Mouse (Mus musculus) kidney, adult 11 months (tissue): ENCODE results near the gene Inpp5e.
"Not testable (repeated sequence)": the region's sequence is repeated elsewhere in the genome, so short reads cannot be mapped to it uniquely, and the experiment has no call there.

Source experiments
- DNase-seq: peaks from one replicate; pipeline ENCODE4 v3.0.0; 2022

The Inpp5e gene

GRCm38 (mm10) chr2:26417066-26417465, 8.1 kb upstream of the Inpp5e start:
- DNase-seq: no peak

GRCm38 (mm10) chr2:26410931-26411411, 2.0 kb upstream of the Inpp5e start:
- peak; percentile 70 for DNase-seq

GRCm38 (mm10) chr2:26410091-26410490, 1.1 kb upstream of the Inpp5e start:
- DNase-seq: no peak

GRCm38 (mm10) chr2:26409362-26409761, 359 bp upstream of the Inpp5e start:
- no peak for DNase-seq

- DNase-seq: peak; percentile 74
Measured at GRCm38 (mm10) chr2:26403306-26403705, 5.7 kb downstream of the Inpp5e start.

DNA sequence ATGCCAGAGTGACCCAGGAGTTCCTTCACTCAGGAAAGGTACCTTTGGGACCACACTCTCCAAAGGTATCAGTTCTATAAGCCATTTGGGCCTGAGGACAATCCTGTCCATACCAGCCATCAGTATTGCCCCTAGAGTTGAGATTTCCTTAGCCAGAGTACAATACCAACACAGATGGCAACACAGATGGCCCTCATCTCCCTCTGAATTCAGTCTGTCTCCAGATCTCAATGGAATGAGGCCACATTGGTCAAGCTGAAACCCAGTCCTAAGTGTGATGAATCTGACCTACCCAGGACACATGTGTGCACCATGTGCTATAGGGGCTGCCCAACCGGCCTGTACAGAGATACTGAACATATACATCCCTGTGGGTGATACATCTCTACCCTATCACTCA, 6.7 kb downstream of the Inpp5e start:
- no peak for DNase-seq

DNA sequence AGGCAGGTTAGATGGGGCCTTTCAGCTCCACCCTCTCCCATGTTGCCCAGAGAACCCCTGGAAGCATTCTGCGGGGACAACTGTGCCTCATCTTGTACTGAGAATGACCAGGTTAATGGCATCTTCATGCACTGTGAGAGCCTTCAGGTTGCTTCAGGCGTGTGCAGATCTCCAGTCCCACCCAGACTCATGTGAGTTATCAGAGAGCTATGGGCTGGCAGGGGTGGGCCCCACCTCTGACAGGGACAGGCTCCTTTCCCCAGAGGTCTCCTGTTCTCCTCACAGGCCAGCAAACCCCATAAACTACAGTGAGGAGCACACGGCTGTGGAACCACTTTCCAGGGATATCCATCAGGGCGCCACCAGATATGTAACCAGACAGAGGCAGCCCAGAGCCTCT, 8.0 kb downstream of the Inpp5e start:
- no peak for DNase-seq

DNA sequence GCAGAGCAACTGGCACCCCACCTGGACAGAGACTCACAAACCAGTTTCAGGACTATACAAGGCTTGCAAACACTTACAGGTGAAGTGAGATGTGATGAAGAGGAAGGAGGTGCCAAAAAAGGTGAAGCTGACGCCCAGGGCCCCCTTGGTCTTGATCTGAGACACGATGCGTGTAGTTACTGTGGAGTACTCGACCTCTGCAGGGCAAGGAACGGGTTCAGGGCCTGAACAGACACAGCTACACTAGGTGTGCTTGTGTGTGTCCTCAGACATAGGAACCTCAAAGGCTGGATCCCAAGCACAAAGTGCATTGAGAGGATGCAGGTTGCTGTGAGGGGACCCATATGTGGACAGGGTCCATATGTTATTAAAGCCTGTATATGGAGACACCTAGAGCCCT, 8.7 kb downstream of the Inpp5e start:
- no peak for DNase-seq

DNA sequence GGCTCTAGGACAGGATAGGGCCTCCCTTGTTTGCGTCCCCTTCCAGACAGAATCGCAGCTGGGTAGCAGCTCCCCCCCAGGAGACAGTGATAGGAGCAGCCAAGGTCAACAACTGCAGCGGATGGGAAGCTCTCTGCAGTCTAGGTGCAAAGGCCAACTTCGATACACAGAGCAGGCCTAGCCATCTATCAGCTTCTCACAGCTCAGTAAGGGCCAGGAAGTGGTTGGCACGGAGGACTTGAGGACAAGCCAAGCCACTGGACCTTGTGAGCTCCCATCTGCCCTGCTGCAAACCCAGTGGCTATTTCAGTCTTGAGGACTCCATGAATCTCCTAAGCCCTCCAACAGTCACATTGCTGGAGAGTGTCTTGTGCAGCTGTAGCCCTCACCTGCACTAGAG, 9.4 kb downstream of the Inpp5e start:
- DNase-seq: peak; percentile 85

DNA sequence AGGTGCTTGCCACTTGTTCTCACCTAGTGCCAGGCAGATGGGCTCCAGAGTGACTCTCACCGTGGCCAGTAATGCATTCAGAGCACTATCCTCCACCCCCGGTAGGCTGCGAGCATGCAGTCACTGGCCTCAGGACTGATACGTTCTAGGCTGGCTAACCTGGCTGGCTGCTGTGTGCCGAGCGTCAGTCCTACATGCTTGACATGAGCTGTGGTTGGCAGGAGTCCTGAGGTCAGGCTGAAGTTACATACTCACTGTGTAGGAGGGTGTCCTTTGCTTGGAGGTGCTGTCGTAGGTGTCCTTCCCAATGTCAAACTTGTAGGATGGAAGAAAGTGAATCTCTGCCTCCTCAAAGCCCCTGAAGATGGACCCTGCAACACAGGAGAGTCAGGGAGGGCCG, 10.0 kb downstream of the Inpp5e start:
- peak; percentile 52 for DNase-seq

GRCm38 (mm10) chr2:26391617-26392016, 17.4 kb downstream of the Inpp5e start:
- DNase-seq: no peak

DNA sequence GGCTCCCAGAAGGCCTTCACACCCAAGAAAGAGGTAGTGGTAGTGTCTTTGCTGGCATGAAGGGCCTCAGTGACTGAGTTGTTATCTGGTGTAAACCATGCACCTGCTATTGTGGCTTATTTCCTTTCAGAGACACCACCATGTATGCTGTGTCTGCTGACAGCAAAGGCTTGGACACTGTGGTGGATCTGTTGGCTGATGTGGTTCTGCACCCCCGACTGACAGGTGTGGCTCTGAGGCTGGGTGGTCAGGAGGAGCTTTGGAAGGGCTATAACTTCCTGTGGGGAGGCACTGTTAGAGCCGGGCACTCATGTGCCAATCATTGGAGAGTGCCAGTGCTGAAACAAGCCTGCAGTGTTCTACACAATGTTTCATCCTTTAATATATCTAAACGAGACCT, 18.0 kb downstream of the Inpp5e start:
- no peak for DNase-seq

DNA sequence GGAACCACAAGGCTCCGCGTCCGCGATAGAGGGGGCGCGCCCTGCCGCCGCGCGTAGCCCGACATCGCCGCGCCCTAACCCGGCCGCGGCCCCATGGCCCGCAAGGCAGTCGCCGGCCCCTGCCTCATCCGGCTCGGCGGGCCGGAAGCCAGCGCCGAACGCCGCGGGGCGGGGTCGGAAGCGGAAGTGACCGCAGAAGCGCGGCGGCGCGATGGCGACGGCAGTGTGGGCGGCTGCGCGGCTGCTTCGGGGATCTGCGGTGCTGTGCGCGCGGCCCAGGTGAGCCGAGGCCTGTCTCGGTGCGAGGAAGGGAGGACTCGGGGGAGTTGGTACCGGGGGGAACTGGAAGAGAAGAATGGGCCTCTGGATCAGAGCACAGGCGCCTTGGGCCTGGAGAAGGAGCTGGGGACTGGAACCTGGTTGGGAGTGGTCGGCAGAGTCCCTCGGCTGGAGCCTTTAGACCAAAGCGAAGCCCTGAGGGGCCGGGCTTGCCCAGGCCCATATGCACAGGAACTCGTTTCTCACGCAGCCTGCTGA, 19.8 kb downstream of the Inpp5e start, which contains the start of the genes Entr1 and Pmpca:
Gene Entr1, minus strand, starts transcription at position 163 of the 537 bp plus-strand sequence.
Gene Pmpca, plus strand, starts transcription at position 186 of the 537 bp plus-strand sequence.
- peak; percentile 70 for DNase-seq

GRCm38 (mm10) chr2:26388682-26389153, 20.3 kb downstream of the Inpp5e start:
- DNase-seq: no peak

GRCm38 (mm10) chr2:26387713-26388112, 21.3 kb downstream of the Inpp5e start:
- DNase-seq: peak; percentile 69

DNA sequence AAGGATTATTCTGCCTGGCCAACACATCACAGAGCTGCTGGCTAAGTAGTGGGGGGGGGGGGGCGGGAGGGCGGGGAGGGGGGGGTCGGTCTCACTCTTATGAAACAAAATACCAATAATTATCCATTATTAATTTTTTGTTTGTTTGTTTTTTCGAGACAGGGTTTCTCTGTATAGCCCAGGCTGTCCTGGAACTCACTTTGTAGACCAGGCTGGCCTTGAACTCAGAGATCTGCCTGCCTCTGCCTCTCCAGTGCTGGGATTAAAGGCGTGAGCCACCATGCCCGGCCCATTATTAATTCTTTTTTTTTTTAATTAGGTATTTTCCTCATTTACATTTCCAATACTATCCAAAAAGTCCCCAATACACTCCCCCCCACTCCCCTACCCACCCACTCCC, 28.1 kb downstream of the Inpp5e start:
- DNase-seq: not testable (repeated sequence)

- peak; percentile 85 for DNase-seq
Measured at GRCm38 (mm10) chr2:26380131-26380771, 28.8 kb downstream of the Inpp5e start, which contains the start of gene Snapc4. TSS of gene Snapc4 (minus strand) at chr2:26380653.

DNA sequence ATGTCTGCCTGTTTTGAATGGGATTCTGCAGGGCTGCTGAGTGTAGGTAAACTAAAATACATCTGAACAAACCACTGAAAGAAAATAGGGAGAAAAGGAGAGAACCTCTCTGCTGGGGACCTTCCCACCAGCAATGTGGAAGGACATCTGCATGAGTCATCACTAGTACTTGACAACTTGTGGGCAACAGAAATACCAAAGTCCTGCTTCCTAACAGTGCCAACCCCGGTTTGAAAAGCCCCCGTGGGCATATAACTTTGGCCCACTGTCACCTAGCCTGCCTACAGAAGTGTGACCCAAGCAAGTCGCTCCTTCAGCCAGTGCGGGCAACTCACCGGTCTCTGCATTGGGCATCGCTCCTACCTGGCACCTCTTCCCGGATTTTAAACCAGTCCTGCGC, 36.6 kb downstream of the Inpp5e start:
- DNase-seq: no peak

GRCm38 (mm10) chr2:26368572-26368971, 40.4 kb downstream of the Inpp5e start:
- DNase-seq: no peak

GRCm38 (mm10) chr2:26367911-26368310, 41.1 kb downstream of the Inpp5e start:
- no peak for DNase-seq

GRCm38 (mm10) chr2:26364738-26365465, 44.1 kb downstream of the Inpp5e start:
- DNase-seq: no peak

DNA sequence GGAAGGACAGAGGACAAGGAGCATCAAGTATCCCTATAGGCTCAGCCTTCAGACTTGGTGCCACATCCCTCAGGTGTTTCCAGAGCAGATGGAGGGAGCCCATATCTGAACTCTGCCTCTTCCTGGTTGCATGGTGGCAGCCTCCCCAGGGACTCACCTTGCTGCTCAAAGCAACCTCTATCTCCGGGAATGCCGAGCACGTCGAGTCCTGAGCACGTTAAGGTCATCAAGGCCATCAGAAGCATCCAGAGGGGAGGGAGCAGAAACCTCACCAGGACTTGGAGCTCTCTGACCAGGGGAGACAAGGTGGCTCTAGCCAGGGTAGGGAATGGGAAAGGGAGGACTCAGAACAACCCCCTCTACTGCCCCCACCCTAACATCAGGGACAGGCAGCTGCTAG, 45.5 kb downstream of the Inpp5e start:
- no peak for DNase-seq

DNA sequence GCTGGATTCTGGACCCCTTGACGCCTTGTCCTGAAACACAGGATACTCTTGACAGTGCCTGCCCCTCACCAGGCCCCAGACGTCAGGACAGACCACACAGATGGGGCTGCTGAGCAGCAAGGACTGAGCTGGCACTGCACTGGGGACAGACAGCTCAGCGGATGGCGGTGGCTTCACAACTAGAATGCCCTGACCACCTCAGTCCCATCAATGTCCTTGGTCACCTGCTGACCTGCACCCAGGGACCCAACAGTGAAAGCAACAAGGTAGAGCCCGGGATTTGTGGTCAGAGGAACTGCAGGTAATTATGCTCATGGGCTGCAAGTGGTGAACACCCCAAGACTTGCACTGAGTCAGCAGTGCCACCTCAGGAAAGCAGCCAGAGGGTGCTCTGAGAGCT, 46.0 kb downstream of the Inpp5e start:
- no peak for DNase-seq

DNA sequence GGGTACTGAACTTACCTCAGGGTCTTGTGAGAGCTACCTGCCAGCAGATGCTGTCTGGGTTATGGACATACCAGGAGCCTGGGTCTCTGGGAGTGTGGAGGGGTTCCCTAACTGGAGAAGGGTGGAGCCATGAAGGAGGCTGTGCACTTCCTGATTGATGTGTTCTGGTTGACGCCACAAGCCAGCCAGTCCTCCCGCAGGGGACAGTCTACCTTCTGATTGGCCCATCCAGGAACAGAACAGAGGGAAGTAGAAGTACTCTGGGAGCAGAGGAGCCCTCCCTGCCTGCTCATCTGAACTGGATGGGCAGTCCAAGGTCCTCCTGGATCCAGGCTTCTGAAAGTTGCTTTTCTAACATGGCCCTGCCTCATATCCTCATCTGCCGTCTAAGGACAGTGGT, 48.2 kb downstream of the Inpp5e start, which contains the start of gene Card9:
Gene Card9, minus strand, starts transcription at position 147 of the 400 bp plus-strand sequence.
- DNase-seq: no peak
